Mouse (Mus musculus): ENCODE measurements around the gene Rhbdl1.

- TF ChIP-seq CTCF (IDR thresholded peaks at IDR 0.05; ENCODE audit: low read depth, low read length) = no peak
- no peak for TF ChIP-seq TAL1 (conservative IDR thresholded peaks at IDR 0.05; ENCODE audit: low read depth, low read length)
- TF ChIP-seq GATA1 (IDR thresholded peaks at IDR 0.05; ENCODE audit: borderline replicate concordance, low read length) = no peak
- no peak for TF ChIP-seq POLR2AphosphoS5 (IDR thresholded peaks at IDR 0.05; ENCODE audit: insufficient replicate concordance, low read depth, low read length)
Measured at GRCm38 (mm10) chr17:25872676-25873075, 35.6 kb upstream of the Rhbdl1 start.
